10 mouse cellular contexts compared by ENCODE assay signal in the genomic region with DNA sequence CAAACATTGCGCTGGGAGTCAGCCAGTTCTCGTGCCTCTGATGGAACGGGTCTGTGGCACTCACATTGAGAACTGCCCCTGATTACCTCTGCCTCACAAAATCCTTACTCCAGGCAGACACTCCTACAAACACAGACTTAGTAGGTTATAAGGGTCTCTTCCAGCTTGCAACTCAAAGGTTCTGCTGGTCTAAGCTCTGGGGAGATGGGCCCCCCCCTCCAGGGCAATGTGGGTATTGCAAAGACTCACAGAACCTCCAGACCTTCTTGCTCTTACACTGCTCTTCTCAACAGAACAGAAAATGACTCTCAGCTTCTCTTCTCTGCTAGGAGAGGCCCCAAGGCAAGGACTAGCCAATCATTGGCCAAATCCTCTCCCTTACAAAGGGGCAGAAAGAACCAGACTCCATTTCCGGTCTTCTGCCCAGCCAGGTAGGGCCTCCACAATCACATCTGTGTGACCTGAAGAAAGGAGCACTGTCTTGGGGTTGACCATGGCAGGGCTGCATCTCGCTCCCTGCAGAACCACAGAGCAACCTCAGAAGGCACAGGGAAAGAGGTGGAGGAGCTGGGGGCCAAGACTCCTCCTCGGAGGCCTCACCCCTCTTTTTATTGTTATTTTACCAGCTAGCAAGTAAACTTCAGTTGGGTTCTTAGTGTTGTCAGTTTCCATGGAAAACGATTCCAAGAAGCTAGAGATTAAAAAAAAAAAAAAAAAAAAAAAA.
DNase-seq lines count a peak whose midpoint lies in the region; ATAC-seq and TF ChIP-seq lines count a peak whose summit lies in the region.
"Had no signal": no experiment of that assay in that cellular context is flagged by ENCODE, and none has a peak within 500 bp of the region (broad histone marks: within the 10 kb centered on the region; RNA-seq: fewer than 3 reads in every experiment).

No protein-coding gene starts in this region.

- H3K9ac ChIP-seq in forebrain, postnatal 0 days, result no peak overlapping the region
- no peak overlapping the region for H3K9ac ChIP-seq in forebrain, embryonic 13.5 days
- H3K9ac ChIP-seq in lung, postnatal 0 days (replicated peaks; ENCODE audit: low read depth), result no peak overlapping the region

- H3K4me1 ChIP-seq in forebrain, postnatal 0 days (ENCODE audit: insufficient read depth), result no peaks in the 10 kb centered on the region
- no peaks in the 10 kb centered on the region for H3K4me1 ChIP-seq in forebrain, embryonic 13.5 days
- H3K4me1 ChIP-seq in lung, postnatal 0 days (ENCODE audit: insufficient read depth, low read depth, low read length), result no peaks in the 10 kb centered on the region

- H3K4me3 ChIP-seq in forebrain, postnatal 0 days (ENCODE audit: low read depth, low read length), result no peak overlapping the region
- H3K4me3 ChIP-seq in forebrain, embryonic 13.5 days, result no peak overlapping the region
- no peak overlapping the region for H3K4me3 ChIP-seq in lung, postnatal 0 days (ENCODE audit: low read depth, low read length)

- H3K36me3 ChIP-seq in forebrain, postnatal 0 days (ENCODE audit: insufficient read depth), result no peaks in the 10 kb centered on the region
- no peaks in the 10 kb centered on the region for H3K36me3 ChIP-seq in forebrain, embryonic 13.5 days (ENCODE audit: poor library complexity, severe bottlenecking)
- H3K36me3 ChIP-seq in lung, postnatal 0 days (ENCODE audit: insufficient read depth, low read length), result no peaks in the 10 kb centered on the region

- no peak for ATAC-seq in forebrain, postnatal 0 days
- ATAC-seq in forebrain, embryonic 13.5 days, result no peak
- ATAC-seq in lung, postnatal 0 days, result no peak
- peak; percentile 78 for ATAC-seq in erythroid progenitor cell, adult 5-6 weeks (replicated peaks; ENCODE audit: low FRiP score, poor library complexity, severe bottlenecking)
- ATAC-seq: forebrain, embryonic 14.5 days had no signal

- no peaks in the 10 kb centered on the region for H3K27me3 ChIP-seq in forebrain, postnatal 0 days (ENCODE audit: insufficient read depth, low read length)
- no peaks in the 10 kb centered on the region for H3K27me3 ChIP-seq in forebrain, embryonic 13.5 days
- no peaks in the 10 kb centered on the region for H3K27me3 ChIP-seq in lung, postnatal 0 days (replicated peaks; ENCODE audit: insufficient read depth, low read length)

- WGBS in forebrain, postnatal 0 days, result 85% methylated on average over 7 of the region's 7 CpGs
- 92% methylated on average over 7 of the region's 7 CpGs for WGBS in forebrain, embryonic 13.5 days
- 71% methylated on average over 7 of the region's 7 CpGs for WGBS in lung, postnatal 0 days

- no peak for DNase-seq in forebrain, postnatal 0 days
- peak; percentile 24 for DNase-seq in lung, postnatal 0 days (ENCODE audit: low spot score)
- no peak for DNase-seq in lung, postnatal 36 days
- DNase-seq in spleen, postnatal 4 days (ENCODE audit: low spot score in 2 of 2), result peak; percentile 51 to 72
- no peak for DNase-seq in thymus, postnatal 36 days
- no peak for DNase-seq in layer of hippocampus, postnatal 36 days

- TF ChIP-seq EP300 in lung, postnatal 0 days (IDR thresholded peaks at IDR 0.05), result no peak

- no peaks in the 10 kb centered on the region for H3K9me3 ChIP-seq in forebrain, postnatal 0 days (ENCODE audit: low read length)
- peaks cover 6% of the 10 kb centered on the region for H3K9me3 ChIP-seq in forebrain, embryonic 13.5 days (replicated peaks)
- no peaks in the 10 kb centered on the region for H3K9me3 ChIP-seq in lung, postnatal 0 days (ENCODE audit: low read length)

- TF ChIP-seq CTCF in forebrain, postnatal 0 days (IDR thresholded peaks at IDR 0.05; ENCODE audit: low read depth), result peak; percentile 23; the same call in 1 of the 2 replicates
- TF ChIP-seq CTCF in lung, postnatal 0 days (IDR thresholded peaks at IDR 0.05), result peak; percentile 47

- H3K27ac ChIP-seq in forebrain, postnatal 0 days (ENCODE audit: low read depth, low read length), result no peak overlapping the region
- H3K27ac ChIP-seq in forebrain, embryonic 13.5 days, result no peak overlapping the region
- H3K27ac ChIP-seq in lung, postnatal 0 days (ENCODE audit: low read length), result no peak overlapping the region
- H3K27ac ChIP-seq: macrophage had no signal

- no peak overlapping the region for H3K4me2 ChIP-seq in forebrain, postnatal 0 days (ENCODE audit: low read depth)
- no peak overlapping the region for H3K4me2 ChIP-seq in forebrain, embryonic 13.5 days
- H3K4me2 ChIP-seq in lung, postnatal 0 days (replicated peaks; ENCODE audit: low read depth, low read length), result no peak overlapping the region

Comparison
In these comparisons a context has a peak if more than half of its experiments do, and no peak if none do; other contexts are left out.
1. DNase-seq: peak in lung, postnatal 0 days (single experiment) and spleen, postnatal 4 days (2 of 2); none in forebrain, postnatal 0 days (single experiment), lung, postnatal 36 days (single experiment), thymus, postnatal 36 days (0 of 2) and layer of hippocampus, postnatal 36 days (0 of 2).